Mouse (Mus musculus) cortical plate, adult 2 months (tissue): ENCODE measurements around the gene Olfr494. TPM values are rescaled to one million over a fixed set of nuclear protein-coding genes. Genes with fewer than 3 reads are reported as not detected.

Experiments
- H3K27ac ChIP-seq: fragments of 200-500 bp; 2 replicates; pipeline ENCODE4 v1.5.1; 2012; ENCODE audit warnings: low read length, control low read depth, inconsistent platforms; ENCODE audit not compliant: insufficient read depth
- H3K4me1 ChIP-seq: fragments of 200-500 bp; 2 replicates; pipeline ENCODE4 v1.6.1; 2011; ENCODE audit warnings: low read length; ENCODE audit not compliant: control insufficient read depth, insufficient read depth
- H3K4me3 ChIP-seq: fragments of 200-500 bp; 2 replicates; pipeline ENCODE4 v1.5.1; 2011; ENCODE audit warnings: mild to moderate bottlenecking, low read length, control low read depth; ENCODE audit not compliant: insufficient read depth
- CTCF ChIP-seq: fragments of 200-500 bp; IDR thresholded peaks from 2 replicates; pipeline ENCODE4 v1.5.1; 2011; ENCODE audit warnings: mild to moderate bottlenecking, control low read depth, low read length; ENCODE audit not compliant: insufficient read depth; ENCODE audit errors: extremely low read depth
- POLR2A ChIP-seq: fragments of 200-500 bp; IDR thresholded peaks from 2 replicates; pipeline ENCODE4 v1.6.1; 2011; ENCODE audit warnings: mild to moderate bottlenecking, low read length, control low read depth; ENCODE audit not compliant: insufficient read depth; ENCODE audit errors: extremely low read depth
- polyA plus RNA-seq: library from polyadenylated mRNA; depleted of rRNA; stranded (reverse); fragments of >200 nt; gene quantifications from 2 replicates; pipeline ENCODE4 v1.2.3, GENCODE M21; 2012; rRNA removed

The Olfr494 gene
- polyA plus RNA-seq: not detected in 2 replicates

DNA sequence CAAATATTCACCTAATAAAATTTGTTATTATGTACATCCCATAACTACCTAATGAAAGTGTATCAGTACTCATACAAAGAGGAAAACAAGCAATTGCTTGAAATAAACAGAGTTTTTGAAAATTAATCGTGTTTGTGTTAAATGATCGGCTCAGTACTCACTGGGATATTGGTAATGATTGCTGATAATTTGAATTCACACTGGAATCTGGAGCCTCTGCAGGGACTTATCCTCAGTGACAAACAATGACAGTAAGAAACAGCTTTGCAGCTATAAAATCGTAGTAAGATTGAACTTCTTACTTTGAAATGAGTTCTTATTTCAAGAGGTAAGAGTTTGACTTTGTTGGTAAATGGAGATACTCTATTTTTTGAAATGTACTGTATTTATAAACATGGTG is at the start of gene Olfr494:
TSS of gene Olfr494 (plus strand) at position 301 of the 400 bp plus-strand sequence.
- no peak within 1 kb of the TSS for H3K4me3 ChIP-seq
- no peak for TF ChIP-seq POLR2A
- TF ChIP-seq CTCF: no peak
- H3K27ac ChIP-seq: no peak within 1 kb of the TSS
- H3K4me1 ChIP-seq: no peaks in the 10 kb centered on the region

DNA sequence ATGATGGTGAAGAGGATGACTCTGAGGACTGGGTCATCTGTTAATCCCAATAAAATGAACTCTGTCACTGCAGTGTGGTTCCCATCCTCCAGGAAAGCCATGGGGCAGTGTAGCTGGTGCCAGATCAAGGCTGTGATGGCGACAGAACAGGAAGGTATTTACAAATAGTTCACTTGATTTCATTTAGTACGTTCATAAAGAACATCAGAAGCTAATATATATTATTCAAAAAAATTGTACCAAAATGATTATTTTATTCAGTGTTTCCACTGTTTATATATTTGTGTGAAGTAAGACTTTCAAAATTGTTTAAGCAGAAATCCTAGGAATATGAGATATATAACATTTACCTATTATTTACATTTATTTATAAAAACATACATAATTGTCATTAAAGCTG is 41.6 kb upstream of the Olfr494 start, which contains the start of gene Olfr492:
TSS of gene Olfr492 (minus strand) at position 101 of the 400 bp plus-strand sequence.
- H3K4me1 ChIP-seq: no peaks in the 10 kb centered on the region

DNA sequence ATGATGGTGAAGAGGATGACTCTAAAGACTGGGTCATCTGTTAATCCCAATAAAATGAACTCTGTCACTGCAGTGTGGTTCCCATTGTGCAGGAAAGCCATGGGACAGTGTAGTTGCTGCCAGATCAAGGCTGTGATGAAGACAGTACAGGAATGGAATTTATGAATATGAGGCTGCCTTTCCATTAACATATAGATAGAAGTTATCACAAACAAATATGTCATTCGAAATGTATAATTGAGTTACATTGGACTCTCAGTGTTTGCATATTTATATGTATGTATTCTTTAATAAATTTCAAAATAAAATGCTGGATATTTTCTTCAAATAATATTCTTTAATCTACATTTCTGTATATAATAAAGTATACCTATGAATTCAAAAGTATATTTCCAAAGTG is 18.3 kb upstream of the Olfr494 start, which contains the start of gene Olfr493:
TSS of gene Olfr493 (minus strand) at position 101 of the 400 bp plus-strand sequence.
- TF ChIP-seq CTCF: no peak
- no peak for TF ChIP-seq POLR2A
- Histone ChIP-seq H3K27ac (no peak within 1 kb of the TSS), H3K4me3 (no peak within 1 kb of the TSS), H3K4me1 (no peaks in the 10 kb centered on the region)

More for the DNA sequence above, 41.6 kb upstream of the Olfr494 start, which contains the start of gene Olfr492:
- H3K27ac ChIP-seq: no peak within 1 kb of the TSS
- no peak within 1 kb of the TSS for H3K4me3 ChIP-seq
- TF ChIP-seq CTCF: no peak
- TF ChIP-seq POLR2A: no peak

DNA sequence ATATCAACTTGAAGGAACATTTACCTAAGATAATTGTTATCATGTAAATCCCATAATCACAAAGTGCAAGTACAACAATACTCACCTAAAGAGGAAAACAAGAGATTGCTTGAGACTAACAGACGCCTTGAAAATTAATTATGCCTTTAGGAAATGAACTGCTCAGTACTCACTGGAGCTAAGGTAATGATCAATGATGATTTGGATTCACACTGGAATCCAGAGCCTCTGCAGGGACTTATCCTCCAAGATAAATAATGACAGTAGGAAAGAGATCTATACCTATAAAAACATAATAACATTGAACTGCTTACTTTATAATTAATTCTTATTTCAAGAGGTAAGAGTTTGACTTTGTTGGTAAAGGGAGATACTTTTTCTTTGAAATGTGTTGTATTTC is 27.7 kb downstream of the Olfr494 start, which contains the start of gene Olfr495:
TSS of gene Olfr495 (plus strand) at position 301 of the 400 bp plus-strand sequence.
- TF ChIP-seq POLR2A: no peak
- no peak for TF ChIP-seq CTCF
- H3K4me3 ChIP-seq: no peak within 1 kb of the TSS
- H3K4me1 ChIP-seq: no peaks in the 10 kb centered on the region
- no peak within 1 kb of the TSS for H3K27ac ChIP-seq

Other genes starting within 250 kb of the Olfr494 start
- gene Olfr484, start 237.9 kb upstream of the Olfr494 start, polyA plus RNA-seq: not detected in 2 replicates
- not detected in 2 replicates for gene Olfr485, start 205.5 kb upstream of the Olfr494 start, polyA plus RNA-seq
- gene Olfr486, start 192.6 kb upstream of the Olfr494 start, polyA plus RNA-seq: not detected in 2 replicates
- not detected in 2 replicates for gene Olfr487, start 150.7 kb upstream of the Olfr494 start, polyA plus RNA-seq
- gene Olfr488, start 107.0 kb upstream of the Olfr494 start, polyA plus RNA-seq: not detected in 2 replicates
- not detected in 2 replicates for gene Olfr490, start 76.4 kb upstream of the Olfr494 start, polyA plus RNA-seq
- gene Olfr491, start 51.9 kb upstream of the Olfr494 start, polyA plus RNA-seq: not detected in 2 replicates
- gene Olfr492, start 41.7 kb upstream of the Olfr494 start, polyA plus RNA-seq: not detected in 2 replicates
- gene Olfr493, start 18.4 kb upstream of the Olfr494 start, polyA plus RNA-seq: not detected in 2 replicates
- gene Olfr495, start 27.8 kb downstream of the Olfr494 start, polyA plus RNA-seq: not detected in 2 replicates
- not detected in 2 replicates for gene Olfr497, start 55.1 kb downstream of the Olfr494 start, polyA plus RNA-seq
- not detected in 2 replicates for gene Olfr498, start 100.0 kb downstream of the Olfr494 start, polyA plus RNA-seq
- not detected in 2 replicates for gene Olfr502, start 159.7 kb downstream of the Olfr494 start, polyA plus RNA-seq
- gene Olfr503, start 179.2 kb downstream of the Olfr494 start, polyA plus RNA-seq: not detected in 2 replicates
- gene Olfr504, start 200.5 kb downstream of the Olfr494 start, polyA plus RNA-seq: not detected in 2 replicates
- gene Olfr506, start 245.5 kb downstream of the Olfr494 start, polyA plus RNA-seq: not detected in 2 replicates